Mouse (Mus musculus) hindbrain, embryonic 11.5 days (tissue): ENCODE measurements around the gene Adh4. TPM values are rescaled to one million over a fixed set of nuclear protein-coding genes. Genes with fewer than 3 reads are reported as not detected.
A peak's percentile ranks its signal among the peaks of the same experiment; 100 is the strongest.
"Not testable (repeated sequence)": the region's sequence is repeated elsewhere in the genome, so short reads cannot be mapped to it uniquely, and the experiment has no call there.

ENCODE experiments used
- ATAC-seq: fragments of 200-750 bp; cut with Nextera tagmentation; 2 replicates; pipeline ENCODE4 v1.8.0; 2017; ENCODE audit warnings: mild to moderate bottlenecking, moderate TSS enrichment, moderate library complexity; ENCODE audit not compliant: low FRiP score
- DNase-seq: peaks from one replicate; pipeline ENCODE4 v3.0.0-alpha.2; 2015; ENCODE audit warnings: low spot score
- H3K27ac ChIP-seq: fragments of 300-500 bp; sonication (generic); 2 replicates; pipeline ENCODE4 v1.5.1; 2014; ENCODE audit warnings: mild to moderate bottlenecking, low read depth, low read length
- H3K27me3 ChIP-seq: fragments of 300-500 bp; sonication (generic); 2 replicates; pipeline ENCODE4 v1.6.1; 2014; ENCODE audit warnings: mild to moderate bottlenecking, low read length, moderate library complexity, mixed read lengths; ENCODE audit not compliant: control insufficient read depth, insufficient read depth
- H3K36me3 ChIP-seq: fragments of 300-500 bp; sonication (generic); 2 replicates; pipeline ENCODE4 v1.6.1; 2014; ENCODE audit warnings: mild to moderate bottlenecking, low read length, moderate library complexity, mixed read lengths; ENCODE audit not compliant: control insufficient read depth, insufficient read depth
- H3K4me1 ChIP-seq: fragments of 300-500 bp; sonication (generic); replicated peaks from 2 replicates; pipeline ENCODE4 v1.6.1; 2014; ENCODE audit warnings: low read length, mixed read lengths; ENCODE audit not compliant: control insufficient read depth, insufficient read depth
- H3K4me2 ChIP-seq: fragments of 300-500 bp; sonication (generic); replicated peaks from 2 replicates; pipeline ENCODE4 v1.6.1; 2014; ENCODE audit warnings: mild to moderate bottlenecking, low read depth, low read length
- H3K4me3 ChIP-seq: fragments of 300-500 bp; sonication (generic); 2 replicates; pipeline ENCODE4 v1.5.1; 2014; ENCODE audit warnings: low read depth, low read length
- H3K9ac ChIP-seq: fragments of 300-500 bp; sonication (generic); 2 replicates; pipeline ENCODE4 v1.6.1; 2014; ENCODE audit warnings: low read depth, low read length
- H3K9me3 ChIP-seq: fragments of 300-500 bp; sonication (generic); 2 replicates; pipeline ENCODE4 v1.6.1; 2016; ENCODE audit warnings: low read length; ENCODE audit not compliant: control insufficient read depth
- WGBS: fragments of 180-500 bp; shearing (Covaris S2); extraction: QIAGEN DNeasy Blood & Tissue Kit; methylation state at CpG from one replicate; pipeline ENCODE4 v1.1.7; 2014; 5-methylcytosine and 5-hydroxymethylcytosine counted together
- polyA plus RNA-seq: library from polyadenylated mRNA; unstranded; fragments of >200 nt; fragmentation: Nextera tagmentation; extraction: Ambion mirVana; gene quantifications from 2 replicates; pipeline ENCODE4 v1.2.1, GENCODE M21; 2014

The Adh4 gene
- 0.11 TPM in 1 of 2 replicates, not detected in the other for polyA plus RNA-seq

DNA sequence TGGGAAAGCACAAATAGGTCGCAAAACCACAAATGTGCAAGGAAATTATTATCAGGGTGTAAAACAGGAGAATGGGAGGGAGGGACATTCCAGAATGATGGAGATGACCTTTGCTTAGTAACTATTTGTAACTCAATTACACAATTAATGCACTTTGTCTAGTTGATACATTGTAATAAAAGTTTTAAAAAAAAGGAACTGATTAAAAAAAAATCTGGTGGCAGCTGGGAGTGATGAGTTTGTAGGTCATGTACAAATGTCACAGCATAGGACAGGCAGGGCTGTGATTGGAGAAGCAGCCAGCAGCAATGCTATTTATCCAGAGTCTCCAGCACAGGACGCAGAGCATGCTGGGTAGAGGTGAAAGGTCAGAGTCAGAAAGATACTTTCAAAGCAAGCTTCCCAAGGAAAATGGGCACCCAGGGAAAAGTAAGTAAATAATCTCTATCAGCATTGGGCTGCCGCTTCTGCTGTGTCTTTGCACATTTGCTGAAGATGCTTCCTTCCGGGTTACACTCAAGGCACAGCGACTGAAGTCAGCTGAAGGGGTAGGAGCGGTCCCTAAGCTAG is at the start of gene Adh4:
Adh4 (plus strand) TSS at position 346 of the 570 bp plus-strand sequence.
- WGBS: 76% methylated on average over 6 of the region's 6 CpGs
- no peak within 1 kb of the TSS for H3K4me2 ChIP-seq

DNA sequence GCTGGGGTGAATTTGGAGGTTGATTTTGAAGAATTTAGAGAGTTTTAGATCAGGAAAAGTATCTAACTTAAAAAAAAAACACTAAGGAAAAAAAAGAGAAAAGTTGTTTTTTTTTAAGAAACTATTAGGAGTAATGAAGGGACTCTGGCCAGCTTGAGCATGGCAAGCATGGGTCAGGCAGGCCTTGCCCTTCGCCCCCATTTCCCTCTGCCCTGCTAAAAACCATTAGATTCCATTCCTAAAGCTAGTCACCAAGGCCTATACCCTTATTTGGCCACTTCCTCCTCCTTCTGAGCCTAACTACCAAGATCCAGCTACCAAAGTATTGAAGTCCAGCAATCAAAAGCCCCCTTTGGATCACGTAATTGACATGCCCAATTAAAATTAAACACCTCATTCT is 49.1 kb upstream of the Adh4 start:
- H3K27me3 ChIP-seq: no peaks in the 10 kb centered on the region
- H3K4me1 ChIP-seq: no peaks in the 10 kb centered on the region
- DNase-seq (no peak), ATAC-seq (no peak)
- no peak overlapping the region for H3K4me2 ChIP-seq
- WGBS: 86% methylated on average over 2 of the region's 2 CpGs
- H3K27ac ChIP-seq: no peak overlapping the region
- no peak overlapping the region for H3K9ac ChIP-seq
- H3K36me3 ChIP-seq: no peaks in the 10 kb centered on the region
- H3K9me3 ChIP-seq: no peaks in the 10 kb centered on the region
- no peak overlapping the region for H3K4me3 ChIP-seq

More for the DNA sequence above, at the start of gene Adh4:
- Histone ChIP-seq H3K27ac (no peak within 1 kb of the TSS), H3K9me3 (no peaks in the 10 kb centered on the region), H3K4me1 (no peaks in the 10 kb centered on the region), H3K4me3 (no peak within 1 kb of the TSS), H3K9ac (no peak within 1 kb of the TSS), H3K36me3 (no peaks in the 10 kb centered on the region), H3K27me3 (no peaks in the 10 kb centered on the region)
- ATAC-seq (no peak), DNase-seq (no peak)

DNA sequence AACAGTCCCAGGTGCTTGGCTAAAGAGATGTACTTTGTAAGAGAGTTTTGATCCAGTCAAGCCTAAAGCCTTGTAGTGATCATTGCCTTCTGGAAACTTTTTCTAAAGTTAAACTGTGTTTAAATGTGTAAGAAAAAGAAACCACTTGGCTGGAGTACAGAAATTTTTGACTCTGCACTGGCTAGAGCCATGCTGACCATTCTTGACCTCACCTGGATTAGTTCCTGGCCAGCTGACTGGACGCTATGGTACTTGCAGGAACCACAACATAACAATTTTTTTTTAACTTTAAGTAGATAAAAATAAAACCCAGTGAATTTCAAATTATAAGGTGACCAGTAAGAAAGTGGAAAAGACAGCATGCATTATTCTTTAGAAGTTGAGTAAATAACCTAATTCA is 45.7 kb upstream of the Adh4 start:
- Histone ChIP-seq H3K4me2 (no peak overlapping the region), H3K36me3 (no peaks in the 10 kb centered on the region), H3K27me3 (no peaks in the 10 kb centered on the region), H3K4me1 (no peaks in the 10 kb centered on the region), H3K4me3 (no peak overlapping the region), H3K27ac (no peak overlapping the region), H3K9me3 (no peaks in the 10 kb centered on the region), H3K9ac (no peak overlapping the region)
- ATAC-seq: no peak
- no peak for DNase-seq
- 88% methylated on average over 1 of the region's 1 CpGs for whole genome bisulfite sequencing

- 67% methylated on average over 4 of the region's 4 CpGs for WGBS
- not testable (repeated sequence) for H3K27ac ChIP-seq, H3K9me3 ChIP-seq, H3K4me2 ChIP-seq, H3K9ac ChIP-seq, H3K4me3 ChIP-seq, ATAC-seq, H3K36me3 ChIP-seq, H3K4me1 ChIP-seq, H3K27me3 ChIP-seq, DNase-seq
Observed at GRCm38 (mm10) chr3:138370289-138370688, 45.0 kb upstream of the Adh4 start.

GRCm38 (mm10) chr3:138373920-138374319 is 41.3 kb upstream of the Adh4 start:
- H3K36me3 ChIP-seq: no peaks in the 10 kb centered on the region
- WGBS: 70% methylated on average over 4 of the region's 4 CpGs
- ATAC-seq (no peak), DNase-seq (no peak)
- no peaks in the 10 kb centered on the region for H3K27me3 ChIP-seq
- no peak overlapping the region for H3K4me3 ChIP-seq
- no peak overlapping the region for H3K9ac ChIP-seq
- no peaks in the 10 kb centered on the region for H3K9me3 ChIP-seq
- no peak overlapping the region for H3K27ac ChIP-seq
- no peak overlapping the region for H3K4me2 ChIP-seq
- H3K4me1 ChIP-seq: no peaks in the 10 kb centered on the region

- Histone ChIP-seq H3K9ac (no peak overlapping the region), H3K27ac (no peak overlapping the region), H3K9me3 (no peaks in the 10 kb centered on the region), H3K27me3 (no peaks in the 10 kb centered on the region), H3K4me3 (no peak overlapping the region), H3K4me1 (no peaks in the 10 kb centered on the region), H3K4me2 (no peak overlapping the region), H3K36me3 (no peaks in the 10 kb centered on the region)
- WGBS: 86% methylated on average over 2 of the region's 2 CpGs
- no peak for DNase-seq
- ATAC-seq: no peak
Observed at GRCm38 (mm10) chr3:138375148-138375547, 40.1 kb upstream of the Adh4 start.

DNA sequence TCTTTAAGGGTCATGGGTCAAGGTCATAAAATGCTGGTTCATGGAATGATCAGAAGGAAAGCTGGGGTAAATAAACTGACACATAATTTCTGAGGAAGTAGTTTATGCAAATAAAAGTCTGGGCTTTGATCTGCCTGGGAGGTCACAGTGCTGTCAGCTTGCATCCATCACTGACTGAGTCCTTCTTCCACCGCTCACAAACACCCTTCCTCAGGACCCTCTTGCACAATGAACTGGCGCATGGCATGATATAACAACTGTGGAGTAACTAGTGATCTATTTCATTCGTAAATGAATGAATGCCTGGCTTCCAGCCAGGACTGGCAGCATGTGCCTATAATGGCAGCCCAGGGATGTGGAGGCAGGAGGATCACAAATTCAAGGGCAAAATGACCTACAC is 34.1 kb upstream of the Adh4 start:
- Histone ChIP-seq H3K4me2 (no peak overlapping the region), H3K4me3 (no peak overlapping the region), H3K27me3 (no peaks in the 10 kb centered on the region), H3K4me1 (no peaks in the 10 kb centered on the region), H3K36me3 (no peaks in the 10 kb centered on the region), H3K9me3 (no peaks in the 10 kb centered on the region), H3K27ac (no peak overlapping the region), H3K9ac (no peak overlapping the region)
- DNase-seq (peak; percentile 11), ATAC-seq (no peak)
- 31% methylated on average over 3 of the region's 3 CpGs for WGBS

- no peaks in the 10 kb centered on the region for H3K9me3 ChIP-seq
- no peaks in the 10 kb centered on the region for H3K27me3 ChIP-seq
- no peak for ATAC-seq
- no peak overlapping the region for H3K27ac ChIP-seq
- H3K4me2 ChIP-seq: no peak overlapping the region
- no peak overlapping the region for H3K9ac ChIP-seq
- no peaks in the 10 kb centered on the region for H3K4me1 ChIP-seq
- H3K36me3 ChIP-seq: no peaks in the 10 kb centered on the region
- 90% methylated on average over 6 of the region's 6 CpGs for WGBS
- DNase-seq: no peak
- H3K4me3 ChIP-seq: no peak overlapping the region
Observed at GRCm38 (mm10) chr3:138387155-138387554, 28.1 kb upstream of the Adh4 start.

DNA sequence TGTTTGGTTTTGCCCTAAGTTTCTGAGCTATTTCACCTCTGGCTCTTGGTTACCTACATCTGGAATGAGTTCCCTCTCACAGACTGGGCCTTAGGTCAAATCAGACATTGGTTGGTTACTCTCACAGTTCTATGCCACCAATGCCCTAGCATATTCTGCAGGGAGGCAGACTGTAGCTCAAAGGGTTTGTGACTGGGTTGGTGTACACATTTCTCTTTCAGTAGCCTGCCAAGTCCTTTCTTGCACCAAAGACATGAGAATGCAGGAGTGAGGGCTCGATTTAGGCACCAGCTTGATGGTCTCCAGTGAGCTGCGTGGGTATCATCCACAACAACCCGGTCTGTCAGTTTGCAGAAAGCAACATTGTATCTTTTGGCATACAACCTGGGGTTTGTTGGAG is 10.4 kb upstream of the Adh4 start:
- Histone ChIP-seq H3K27me3 (no peaks in the 10 kb centered on the region), H3K4me3 (no peak overlapping the region), H3K9me3 (no peaks in the 10 kb centered on the region), H3K9ac (no peak overlapping the region), H3K27ac (no peak overlapping the region), H3K4me1 (no peaks in the 10 kb centered on the region), H3K36me3 (no peaks in the 10 kb centered on the region), H3K4me2 (no peak overlapping the region)
- WGBS: 80% methylated on average over 3 of the region's 3 CpGs
- no peak for DNase-seq
- ATAC-seq: no peak
